Mouse (Mus musculus) heart, postnatal 0 days (tissue): ENCODE measurements around the gene Ehbp1l1.
A peak's percentile ranks its signal among the peaks of the same experiment; 100 is the strongest.

Experiments
- CTCF ChIP-seq: IDR thresholded peaks from 2 replicates; pipeline ENCODE4 v1.5.1; 2016; ENCODE audit warnings: antibody characterized with exemption, control low read depth, low read depth
- EP300 ChIP-seq: IDR thresholded peaks from 2 replicates; pipeline ENCODE4 v1.6.1; 2016; ENCODE audit warnings: antibody characterized with exemption, low read depth

DNA sequence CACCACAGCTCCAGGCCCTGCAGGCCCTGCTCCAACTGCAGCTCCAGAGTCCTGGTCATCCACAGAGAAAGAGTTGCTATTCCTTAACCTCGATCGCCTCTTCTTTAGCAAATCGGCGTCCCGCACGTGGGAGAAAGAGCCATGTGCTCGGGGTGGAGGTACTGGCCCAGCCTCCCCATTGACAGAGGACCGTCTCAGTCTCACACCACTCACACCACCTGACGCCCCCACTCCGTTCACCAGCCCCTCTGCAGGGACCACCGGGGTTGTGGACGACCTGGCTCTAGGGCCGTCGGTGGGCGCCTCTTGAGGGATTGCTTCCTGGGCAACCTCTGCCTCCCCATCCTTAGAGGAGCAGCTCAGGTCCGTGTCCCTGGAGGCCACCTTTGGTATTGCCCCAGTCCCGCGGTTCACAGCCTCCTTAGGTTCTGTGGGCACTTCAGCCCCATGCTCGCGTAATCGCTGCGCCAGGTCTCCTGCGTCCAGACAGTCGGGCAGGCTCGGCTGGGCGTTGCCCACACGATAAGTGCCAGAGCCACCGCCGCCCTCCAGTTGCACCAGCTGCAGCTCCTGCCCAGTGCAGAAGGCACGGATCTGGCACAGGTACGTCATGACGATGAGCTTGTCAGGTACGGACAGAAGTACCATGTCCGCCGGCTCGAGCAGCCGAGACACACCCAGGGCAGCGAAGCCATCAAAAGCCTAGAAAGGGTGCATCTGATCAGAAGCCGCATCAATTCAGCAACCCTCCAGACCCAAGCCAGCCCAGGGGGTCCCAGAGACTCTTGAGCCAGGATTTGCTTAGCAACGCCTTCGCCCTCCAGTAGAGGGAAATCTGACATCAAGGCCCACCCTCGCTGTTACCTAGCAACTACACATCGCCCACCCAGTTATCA is 10.1 kb downstream of the Ehbp1l1 start:
- TF ChIP-seq CTCF: peak; percentile 36
- TF ChIP-seq EP300: no peak
